Mouse (Mus musculus): Measurements from ENCODE around the gene Rbm24. TPM values are rescaled to one million over a fixed set of nuclear protein-coding genes. Genes with fewer than 3 reads are reported as not detected.

The Rbm24 gene
- polyA plus RNA-seq, 1 experiment from 2014 or later, result 2.7 TPM

GRCm38 (mm10) chr13:46426651-46427269 is 8.5 kb downstream of the Rbm24 start:
- no peak for ATAC-seq (ENCODE audit: low FRiP score)
- H3K27ac ChIP-seq, result no peak overlapping the region
- no peak overlapping the region for H3K4me3 ChIP-seq (replicated peaks; ENCODE audit: low read length)
- H3K9ac ChIP-seq, result no peak overlapping the region
- no peaks in the 10 kb centered on the region for H3K9me3 ChIP-seq (ENCODE audit: control insufficient read depth, low read length)
- peaks cover 3% of the 10 kb centered on the region; the same call in 1 of the 2 replicates for H3K4me1 ChIP-seq (replicated peaks; ENCODE audit: control insufficient read depth, insufficient read depth, low read length)
- 86% methylated on average over 6 of the region's 6 CpGs for WGBS
- H3K4me2 ChIP-seq (replicated peaks), result no peak overlapping the region
- peaks cover 16% of the 10 kb centered on the region; the same call in 1 of the 2 replicates for H3K36me3 ChIP-seq (replicated peaks; ENCODE audit: control insufficient read depth, insufficient read depth)
- no peak for DNase-seq (ENCODE audit: low spot score)
- H3K27me3 ChIP-seq (ENCODE audit: control insufficient read depth, insufficient read depth, low read length), result no peaks in the 10 kb centered on the region

GRCm38 (mm10) chr13:46428964-46429363 is 10.7 kb downstream of the Rbm24 start:
- Histone ChIP-seq H3K4me1 (replicated peaks; ENCODE audit: control insufficient read depth, insufficient read depth, low read length) (no peaks in the 10 kb centered on the region), H3K9ac (no peak overlapping the region)
- no peak for DNase-seq (ENCODE audit: low spot score)

GRCm38 (mm10) chr13:46429866-46430265 is 11.6 kb downstream of the Rbm24 start:
- no peaks in the 10 kb centered on the region for H3K4me1 ChIP-seq (replicated peaks; ENCODE audit: control insufficient read depth, insufficient read depth, low read length)
- DNase-seq (ENCODE audit: low spot score) (no peak), ATAC-seq (ENCODE audit: low FRiP score) (no peak)
- H3K4me2 ChIP-seq (replicated peaks), result no peak overlapping the region
- no peak overlapping the region for H3K4me3 ChIP-seq (replicated peaks; ENCODE audit: low read length)
- peaks cover 13% of the 10 kb centered on the region; the same call in 1 of the 2 replicates for H3K36me3 ChIP-seq (replicated peaks; ENCODE audit: control insufficient read depth, insufficient read depth)
- H3K9ac ChIP-seq, result no peak overlapping the region
- no peaks in the 10 kb centered on the region for H3K27me3 ChIP-seq (ENCODE audit: control insufficient read depth, insufficient read depth, low read length)
- WGBS, result 88% methylated on average over 11 of the region's 11 CpGs
- no peaks in the 10 kb centered on the region for H3K9me3 ChIP-seq (ENCODE audit: control insufficient read depth, low read length)
- H3K27ac ChIP-seq, result no peak overlapping the region

More at GRCm38 (mm10) chr13:46428964-46429363, 10.7 kb downstream of the Rbm24 start:
- no peak overlapping the region; the same call in 1 of the 2 replicates for H3K4me3 ChIP-seq (replicated peaks; ENCODE audit: low read length)
- no peak for ATAC-seq (ENCODE audit: low FRiP score)
- H3K4me2 ChIP-seq (replicated peaks), result 0 out of 2 replicates have a peak overlapping the region, but pooled peaks have one; percentile 21
- H3K27ac ChIP-seq, result no peak overlapping the region
- no peaks in the 10 kb centered on the region for H3K27me3 ChIP-seq (ENCODE audit: control insufficient read depth, insufficient read depth, low read length)
- WGBS, result 78% methylated on average over 22 of the region's 22 CpGs
- no peaks in the 10 kb centered on the region for H3K9me3 ChIP-seq (ENCODE audit: control insufficient read depth, low read length)
- peaks cover 13% of the 10 kb centered on the region; the same call in 1 of the 2 replicates for H3K36me3 ChIP-seq (replicated peaks; ENCODE audit: control insufficient read depth, insufficient read depth)

DNA sequence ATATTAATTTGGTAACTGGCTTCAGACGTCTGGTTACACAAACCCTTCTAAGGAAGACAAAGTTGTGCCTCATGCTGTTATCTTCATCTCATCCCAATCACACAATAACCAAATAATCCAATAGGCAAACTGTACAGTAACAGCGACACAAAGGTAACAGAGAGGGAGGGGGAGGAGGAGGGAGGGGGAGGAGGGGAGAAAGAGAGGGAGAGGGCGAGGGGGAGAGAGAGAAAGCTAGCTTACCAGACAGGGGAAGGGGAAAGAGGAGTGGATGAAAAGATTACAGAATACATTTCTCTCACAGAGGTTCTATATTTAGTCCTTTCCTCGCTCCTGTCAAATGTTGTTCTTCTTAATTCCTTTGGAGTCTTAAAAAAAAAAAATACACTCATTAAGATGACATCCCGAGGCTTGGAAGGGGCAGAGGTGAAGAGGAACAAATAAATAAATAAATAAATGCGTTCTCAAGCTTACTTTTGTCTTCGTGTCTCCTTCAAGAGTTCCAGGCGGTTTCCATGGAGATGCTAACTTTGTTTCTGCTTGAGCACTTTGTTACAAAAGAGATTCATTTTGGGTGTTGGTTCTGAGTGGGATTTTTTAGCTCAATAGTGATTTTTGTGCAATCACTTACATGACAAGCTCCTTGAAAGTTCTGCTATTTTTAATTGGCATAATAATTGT is 15.8 kb downstream of the Rbm24 start:
- Histone ChIP-seq H3K27me3 (ENCODE audit: control insufficient read depth, insufficient read depth, low read length) (no peaks in the 10 kb centered on the region), H3K9me3 (ENCODE audit: control insufficient read depth, low read length) (no peaks in the 10 kb centered on the region), H3K4me1 (replicated peaks; ENCODE audit: control insufficient read depth, insufficient read depth, low read length) (no peaks in the 10 kb centered on the region), H3K27ac (no peak overlapping the region), H3K36me3 (replicated peaks; ENCODE audit: control insufficient read depth, insufficient read depth) (peaks cover 9% of the 10 kb centered on the region; the same call in 1 of the 2 replicates), H3K4me2 (replicated peaks) (0 out of 2 replicates have a peak overlapping the region, but pooled peaks have one; percentile 7), H3K9ac (no peak overlapping the region), H3K4me3 (replicated peaks; ENCODE audit: low read length) (no peak overlapping the region)
- ATAC-seq (ENCODE audit: low FRiP score) (no peak), DNase-seq (ENCODE audit: low spot score) (no peak)
- 12% methylated on average over 8 of the region's 8 CpGs for WGBS

GRCm38 (mm10) chr13:46438960-46439359 is 20.7 kb downstream of the Rbm24 start:
- no peak overlapping the region for H3K27ac ChIP-seq
- H3K9ac ChIP-seq, result no peak overlapping the region
- WGBS, result 82% methylated on average over 6 of the region's 6 CpGs
- H3K4me3 ChIP-seq (replicated peaks; ENCODE audit: low read length), result no peak overlapping the region
- H3K36me3 ChIP-seq (replicated peaks; ENCODE audit: control insufficient read depth, insufficient read depth), result no peaks in the 10 kb centered on the region
- H3K4me2 ChIP-seq (replicated peaks), result no peak overlapping the region
- no peaks in the 10 kb centered on the region for H3K27me3 ChIP-seq (ENCODE audit: control insufficient read depth, insufficient read depth, low read length)
- ATAC-seq (ENCODE audit: low FRiP score) (no peak), DNase-seq (ENCODE audit: low spot score) (no peak)
- no peaks in the 10 kb centered on the region for H3K4me1 ChIP-seq (replicated peaks; ENCODE audit: control insufficient read depth, insufficient read depth, low read length)
- no peaks in the 10 kb centered on the region for H3K9me3 ChIP-seq (ENCODE audit: control insufficient read depth, low read length)

DNA sequence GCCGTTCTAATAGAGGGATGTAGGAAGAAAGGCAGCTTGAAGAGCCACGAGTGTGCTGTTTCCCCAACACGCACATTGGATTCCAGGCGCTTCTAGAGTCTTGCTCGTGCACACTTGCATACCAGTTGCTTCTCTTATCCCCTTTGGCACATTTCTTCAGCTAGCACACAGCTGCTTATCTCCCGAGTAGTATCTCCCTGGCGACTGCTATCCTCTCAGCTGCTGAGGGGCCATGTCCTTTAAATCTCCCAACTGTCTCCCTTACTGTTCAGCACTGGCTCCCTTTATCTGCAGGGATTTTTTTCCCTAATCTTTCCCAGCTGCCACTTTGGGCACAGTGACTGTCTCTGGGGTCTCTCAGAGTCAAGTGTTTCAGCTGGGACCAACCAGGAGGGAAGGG is 25.8 kb downstream of the Rbm24 start:
- Histone ChIP-seq H3K27ac (no peak overlapping the region), H3K9me3 (ENCODE audit: control insufficient read depth, low read length) (no peaks in the 10 kb centered on the region), H3K4me2 (replicated peaks) (no peak overlapping the region), H3K27me3 (ENCODE audit: control insufficient read depth, insufficient read depth, low read length) (no peaks in the 10 kb centered on the region), H3K36me3 (replicated peaks; ENCODE audit: control insufficient read depth, insufficient read depth) (no peaks in the 10 kb centered on the region), H3K4me1 (replicated peaks; ENCODE audit: control insufficient read depth, insufficient read depth, low read length) (no peaks in the 10 kb centered on the region), H3K9ac (no peak overlapping the region), H3K4me3 (replicated peaks; ENCODE audit: low read length) (no peak overlapping the region)
- 55% methylated on average over 7 of the region's 7 CpGs for WGBS
- ATAC-seq (ENCODE audit: low FRiP score) (no peak), DNase-seq (ENCODE audit: low spot score) (no peak)

DNA sequence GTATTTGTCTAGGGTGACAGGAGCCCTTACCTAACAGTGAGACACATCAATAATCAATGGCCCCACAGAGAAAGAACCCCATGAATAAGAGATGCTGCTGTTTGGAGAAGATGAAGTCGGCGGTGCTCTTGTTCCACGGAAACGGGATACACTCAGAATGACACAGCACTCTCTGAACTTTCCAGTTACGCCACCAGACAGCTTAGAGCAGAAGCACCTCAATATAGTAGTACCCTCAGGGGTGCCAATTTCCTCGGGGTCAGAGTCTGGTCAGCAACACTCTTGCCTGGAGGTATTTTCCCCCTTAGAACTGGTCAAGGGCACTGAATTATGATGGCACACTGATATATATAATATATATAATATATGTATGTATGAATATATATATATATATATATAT is 27.8 kb downstream of the Rbm24 start:
- H3K27me3 ChIP-seq (ENCODE audit: control insufficient read depth, insufficient read depth, low read length), result no peaks in the 10 kb centered on the region
- no peaks in the 10 kb centered on the region for H3K9me3 ChIP-seq (ENCODE audit: control insufficient read depth, low read length)
- ATAC-seq (ENCODE audit: low FRiP score) (no peak), DNase-seq (ENCODE audit: low spot score) (no peak)
- no peaks in the 10 kb centered on the region for H3K4me1 ChIP-seq (replicated peaks; ENCODE audit: control insufficient read depth, insufficient read depth, low read length)
- WGBS, result 90% methylated on average over 6 of the region's 6 CpGs
- no peak overlapping the region for H3K27ac ChIP-seq
- no peaks in the 10 kb centered on the region for H3K36me3 ChIP-seq (replicated peaks; ENCODE audit: control insufficient read depth, insufficient read depth)
- H3K4me2 ChIP-seq (replicated peaks), result no peak overlapping the region
- no peak overlapping the region for H3K9ac ChIP-seq
- no peak overlapping the region for H3K4me3 ChIP-seq (replicated peaks; ENCODE audit: low read length)

DNA sequence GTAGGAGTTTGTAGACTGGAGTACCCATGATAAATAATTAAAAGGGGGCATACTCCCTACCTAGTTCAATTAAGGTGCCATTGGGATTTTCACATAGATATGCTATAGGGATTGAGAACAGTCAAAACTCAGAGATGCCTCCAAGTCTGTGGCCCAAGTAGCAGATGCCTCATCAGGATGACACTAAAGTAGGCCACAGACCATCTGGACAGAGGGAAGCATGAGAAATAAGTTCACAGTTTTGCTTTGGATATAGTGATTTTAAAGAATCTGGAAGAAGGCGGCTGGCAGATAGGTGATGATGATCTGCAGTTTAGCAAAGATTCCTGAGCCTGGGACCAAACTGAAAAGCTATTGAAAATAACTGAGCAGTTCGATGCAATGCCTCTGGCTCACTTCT is 30.0 kb downstream of the Rbm24 start:
- no peak for ATAC-seq (ENCODE audit: low FRiP score)
- Histone ChIP-seq H3K9ac (no peak overlapping the region), H3K36me3 (replicated peaks; ENCODE audit: control insufficient read depth, insufficient read depth) (no peaks in the 10 kb centered on the region), H3K27me3 (ENCODE audit: control insufficient read depth, insufficient read depth, low read length) (no peaks in the 10 kb centered on the region), H3K9me3 (ENCODE audit: control insufficient read depth, low read length) (no peaks in the 10 kb centered on the region), H3K4me3 (replicated peaks; ENCODE audit: low read length) (no peak overlapping the region), H3K4me2 (replicated peaks) (no peak overlapping the region), H3K27ac (no peak overlapping the region), H3K4me1 (replicated peaks; ENCODE audit: control insufficient read depth, insufficient read depth, low read length) (no peaks in the 10 kb centered on the region)
- no peak for DNase-seq (ENCODE audit: low spot score)
- WGBS, result 87% methylated on average over 2 of the region's 2 CpGs

DNA sequence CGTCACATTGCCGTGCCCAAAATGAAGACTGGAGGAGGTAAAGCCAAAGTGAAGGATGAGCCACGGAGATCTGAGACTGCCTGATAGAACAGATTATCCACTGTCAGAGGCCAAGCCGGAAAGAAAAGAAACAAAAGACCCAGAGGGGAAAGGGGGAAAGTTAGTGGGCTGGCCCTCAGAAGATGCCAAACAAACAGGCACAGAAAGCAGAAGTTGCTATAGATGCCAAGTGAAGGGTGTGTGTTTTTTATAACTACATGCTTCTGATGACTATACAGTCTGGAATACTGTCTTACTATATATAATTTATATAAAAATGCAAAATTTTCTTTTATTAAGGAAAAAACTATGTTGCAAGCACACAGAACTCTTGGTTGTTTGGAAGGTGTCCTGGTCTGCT is 31.7 kb downstream of the Rbm24 start:
- H3K27me3 ChIP-seq (ENCODE audit: control insufficient read depth, insufficient read depth, low read length), result no peaks in the 10 kb centered on the region
- no peaks in the 10 kb centered on the region for H3K9me3 ChIP-seq (ENCODE audit: control insufficient read depth, low read length)
- no peak overlapping the region for H3K9ac ChIP-seq
- ATAC-seq (ENCODE audit: low FRiP score), result no peak
- H3K4me2 ChIP-seq (replicated peaks), result no peak overlapping the region
- WGBS, result 58% methylated on average over 4 of the region's 4 CpGs
- H3K36me3 ChIP-seq (replicated peaks; ENCODE audit: control insufficient read depth, insufficient read depth), result no peaks in the 10 kb centered on the region
- no peak for DNase-seq (ENCODE audit: low spot score)
- H3K27ac ChIP-seq, result no peak overlapping the region
- H3K4me3 ChIP-seq (replicated peaks; ENCODE audit: low read length), result no peak overlapping the region
- H3K4me1 ChIP-seq (replicated peaks; ENCODE audit: control insufficient read depth, insufficient read depth, low read length), result no peaks in the 10 kb centered on the region
